Mouse (Mus musculus) liver, embryonic 14.5 days (tissue): ENCODE results near the gene Prima1. TPM values are rescaled to one million over a fixed set of nuclear protein-coding genes. Genes with fewer than 3 reads are reported as not detected.
A peak's percentile ranks its signal among the peaks of the same experiment; 100 is the strongest.

Experiments used
- ATAC-seq: fragments of 200-750 bp; cut with Nextera tagmentation; 2 replicates; pipeline ENCODE4 v1.8.0; 2017; ENCODE audit warnings: moderate number of reproducible peaks, mild to moderate bottlenecking, moderate library complexity; ENCODE audit not compliant: insufficient read depth
- DNase-seq, 3 experiments: peaks; one replicate each; pipeline ENCODE4 v3.0.0-alpha.2; 2012 to 2013; ENCODE audit warnings: low read depth in 3 of 3, low spot score in 3 of 3
- H3K27ac ChIP-seq: fragments of 300-500 bp; sonication (generic); 2 replicates; pipeline ENCODE4 v1.5.1; 2014; ENCODE audit warnings: moderate library complexity, mild to moderate bottlenecking, control low read depth, inconsistent platforms
- H3K27me3 ChIP-seq: fragments of 300-500 bp; sonication (generic); 2 replicates; pipeline ENCODE4 v1.6.1; 2014; ENCODE audit warnings: mild to moderate bottlenecking, low read length, moderate library complexity; ENCODE audit not compliant: control insufficient read depth, insufficient read depth
- H3K36me3 ChIP-seq: fragments of 300-500 bp; sonication (generic); replicated peaks from 2 replicates; pipeline ENCODE4 v1.6.1; 2014; ENCODE audit warnings: low read depth; ENCODE audit not compliant: control insufficient read depth, insufficient read depth
- H3K4me1 ChIP-seq, 2 experiments: fragments of 200-500 bp in 1 of 2; fragments of 300-500 bp in 1 of 2; sonication (generic) in 1 of 2; replicated peaks; 2 replicates each; pipeline ENCODE4 v1.6.1; 2012 to 2014; ENCODE audit warnings: antibody characterized with exemption in 1 of 2, inconsistent platforms in 1 of 2, low read length in 1 of 2; ENCODE audit not compliant: control insufficient read depth in 2 of 2, insufficient read depth in 2 of 2
- H3K4me2 ChIP-seq: fragments of 300-500 bp; sonication (generic); 2 replicates; pipeline ENCODE4 v1.6.1; 2014; ENCODE audit warnings: low read depth, mild to moderate bottlenecking, control low read depth, moderate library complexity
- H3K4me3 ChIP-seq, 2 experiments: fragments of 200-500 bp in 1 of 2; fragments of 300-500 bp in 1 of 2; sonication (generic) in 1 of 2; 2 replicates each; pipeline ENCODE4 v1.5.1; 2012 to 2014; ENCODE audit warnings: low read depth in 2 of 2, low read length in 2 of 2, mild to moderate bottlenecking in 2 of 2, control low read depth in 1 of 2, inconsistent platforms in 1 of 2, moderate library complexity in 1 of 2; ENCODE audit not compliant: insufficient read depth in 1 of 2
- H3K9ac ChIP-seq: fragments of 300-500 bp; sonication (generic); replicated peaks from 2 replicates; pipeline ENCODE4 v1.6.1; 2014; ENCODE audit warnings: mild to moderate bottlenecking, control low read depth, moderate library complexity
- H3K9me3 ChIP-seq: fragments of 300-500 bp; sonication (generic); 2 replicates; pipeline ENCODE4 v1.6.1; 2016; ENCODE audit warnings: low read length, mixed read lengths; ENCODE audit not compliant: control insufficient read depth
- CTCF ChIP-seq: IDR thresholded peaks from 2 replicates; pipeline ENCODE4 v1.5.1; 2016; ENCODE audit warnings: antibody characterized with exemption, low read depth, control low read depth
- EP300 ChIP-seq: IDR thresholded peaks from 2 replicates; pipeline ENCODE4 v1.6.1; 2016; ENCODE audit warnings: antibody characterized with exemption, low read depth
- WGBS: fragments of 180-500 bp; shearing (Covaris S2); extraction: QIAGEN DNeasy Blood & Tissue Kit; methylation state at CpG from one replicate; pipeline ENCODE4 v1.1.7; 2014; ENCODE audit not compliant: insufficient replicate concordance; 5-methylcytosine and 5-hydroxymethylcytosine counted together
- polyA plus RNA-seq, 2 experiments: library from polyadenylated mRNA; depleted of rRNA in 1 of 2; stranded (reverse) in 1 of 2; unstranded in 1 of 2; fragments of >200 nt; fragmentation: Nextera tagmentation in 1 of 2; extraction: Ambion mirVana in 1 of 2; gene quantifications; 2 replicates each; pipeline versions ENCODE4 v1.2.1 to v1.2.3; 2012 to 2014

Gene Prima1
- polyA plus RNA-seq, 2 experiments, result not detected

GRCm38 (mm10) chr12:103187020-103187419, 54.9 kb downstream of the Prima1 start:
- no peak overlapping the region for H3K4me2 ChIP-seq
- TF ChIP-seq CTCF (no peak), EP300 (no peak)
- no peak for ATAC-seq

GRCm38 (mm10) chr12:103183057-103183456, 58.9 kb downstream of the Prima1 start:
- H3K9me3 ChIP-seq, result no peaks in the 10 kb centered on the region
- no peaks in the 10 kb centered on the region for H3K27me3 ChIP-seq
- no peaks in the 10 kb centered on the region for H3K36me3 ChIP-seq
- H3K4me2 ChIP-seq, result no peak overlapping the region
- H3K27ac ChIP-seq, result no peak overlapping the region
- WGBS, result 17% methylated on average over 7 of the region's 7 CpGs
- H3K9ac ChIP-seq, result no peak overlapping the region
- H3K4me3 ChIP-seq, result no peak overlapping the region
- TF ChIP-seq EP300 (no peak), CTCF (no peak)
- DNase-seq (no peak), ATAC-seq (peak; percentile 15; the same call in 1 of the 2 replicates)
- no peaks in the 10 kb centered on the region for H3K4me1 ChIP-seq

More at GRCm38 (mm10) chr12:103187020-103187419, 54.9 kb downstream of the Prima1 start:
- H3K27ac ChIP-seq, result no peak overlapping the region
- no peaks in the 10 kb centered on the region for H3K4me1 ChIP-seq
- H3K9me3 ChIP-seq, result no peaks in the 10 kb centered on the region
- WGBS, result 58% methylated on average over 7 of the region's 7 CpGs
- no peak overlapping the region for H3K9ac ChIP-seq
- no peaks in the 10 kb centered on the region for H3K27me3 ChIP-seq
- H3K36me3 ChIP-seq, result no peaks in the 10 kb centered on the region
- DNase-seq, result no peak
- H3K4me3 ChIP-seq, result no peak overlapping the region

GRCm38 (mm10) chr12:103168892-103169291, 73.1 kb downstream of the Prima1 start:
- Histone ChIP-seq H3K4me1 (no peaks in the 10 kb centered on the region), H3K4me2 (no peak overlapping the region), H3K9ac (no peak overlapping the region), H3K4me3 (no peak overlapping the region), H3K36me3 (no peaks in the 10 kb centered on the region), H3K27ac (no peak overlapping the region), H3K27me3 (no peaks in the 10 kb centered on the region), H3K9me3 (no peaks in the 10 kb centered on the region)
- 50% methylated on average over 12 of the region's 12 CpGs for WGBS
- ATAC-seq (no peak), DNase-seq (no peak)
- TF ChIP-seq EP300 (no peak), CTCF (no peak)

- Histone ChIP-seq H3K9me3 (no peaks in the 10 kb centered on the region), H3K4me3 (no peak overlapping the region), H3K4me1 (no peaks in the 10 kb centered on the region), H3K27me3 (no peaks in the 10 kb centered on the region), H3K36me3 (no peaks in the 10 kb centered on the region), H3K9ac (no peak overlapping the region), H3K4me2 (no peak overlapping the region), H3K27ac (no peak overlapping the region)
- DNase-seq, result no peak
- TF ChIP-seq EP300 (no peak), CTCF (no peak)
- ATAC-seq, result no peak
- WGBS, result 59% methylated on average over 14 of the region's 14 CpGs
These were observed 77.6 kb downstream of the Prima1 start for GRCm38 (mm10) chr12:103164101-103165030.

- Histone ChIP-seq H3K27ac (no peak overlapping the region), H3K27me3 (no peaks in the 10 kb centered on the region), H3K36me3 (no peaks in the 10 kb centered on the region), H3K9me3 (no peaks in the 10 kb centered on the region), H3K9ac (no peak overlapping the region), H3K4me1 (no peaks in the 10 kb centered on the region), H3K4me3 (no peak overlapping the region), H3K4me2 (no peak overlapping the region)
- DNase-seq (no peak), ATAC-seq (no peak)
- 57% methylated on average over 10 of the region's 10 CpGs for WGBS
- TF ChIP-seq CTCF (no peak), EP300 (no peak)
These were observed 78.4 kb downstream of the Prima1 start for GRCm38 (mm10) chr12:103163596-103163995.
